Mouse (Mus musculus) bone marrow macrophage, adult 2 months (primary cell): ENCODE measurements around the gene Banf1.

Experiments
- CTCF ChIP-seq: IDR thresholded peaks from 2 replicates; pipeline ENCODE4 v1.5.1; 2012; ENCODE audit warnings: low read depth, mild to moderate bottlenecking, low read length, moderate library complexity
- POLR2A ChIP-seq: IDR thresholded peaks from 2 replicates; pipeline ENCODE4 v1.6.1; 2012; ENCODE audit warnings: mild to moderate bottlenecking, low read depth, low read length, borderline replicate concordance

GRCm38 (mm10) chr19:5408057-5409001, 41.4 kb upstream of the Banf1 start:
- TF ChIP-seq CTCF (no peak), POLR2A (no peak)
